Comparison of ENCODE assay signal across 9 mouse cellular contexts in genomic region chr19:22303952-22304655, GRCm38 (mm10).
DNase-seq lines count a peak whose midpoint lies in the region; ATAC-seq lines count a peak whose summit lies in the region.
"Had no signal": no experiment of that assay in that cellular context is flagged by ENCODE, and none has a peak within 500 bp of the region (broad histone marks: within the 10 kb centered on the region; RNA-seq: fewer than 3 reads in every experiment).

No protein-coding gene starts in this region.

- ATAC-seq in hindbrain, embryonic 12.5 days (ENCODE audit: low FRiP score): peak; percentile 72
- ATAC-seq in lung, embryonic 15.5 days (ENCODE audit: borderline replicate concordance, extremely low read depth, low FRiP score, low TSS enrichment): peak; percentile 42; the same call in 1 of the 2 replicates

- peak; percentile 60 for DNase-seq in MN1 (ENCODE audit: low spot score)
- DNase-seq in cerebellum, adult 9-11 months: peak; percentile 82
- DNase-seq in frontal cortex, postnatal 25 days (ENCODE audit: low spot score in 2 of 2): peak; percentile 75 to 86
- peak; percentile 81 for DNase-seq in layer of hippocampus, adult 9-11 months
- peak; percentile 81 for DNase-seq in ovary, postnatal 14 days (ENCODE audit: low spot score)
- peak; percentile 46 for DNase-seq in thymus, postnatal 14 days

- peaks cover 11% of the 10 kb centered on the region for H3K4me1 ChIP-seq in hindbrain, embryonic 12.5 days
- H3K4me1 ChIP-seq in lung, embryonic 15.5 days: 0 out of 2 replicates have a peak, but pooled peaks cover 2% of the 10 kb centered on the region

- no peak overlapping the region for H3K9ac ChIP-seq in hindbrain, embryonic 12.5 days
- H3K9ac ChIP-seq in lung, embryonic 15.5 days: no peak overlapping the region

- WGBS in hindbrain, embryonic 12.5 days: 3% methylated on average over 15 of the region's 18 CpGs
- WGBS in lung, embryonic 15.5 days: 3% methylated on average over 16 of the region's 18 CpGs

- peak overlapping the region; percentile 53 for H3K4me2 ChIP-seq in hindbrain, embryonic 12.5 days (replicated peaks)
- peak overlapping the region; percentile 48 for H3K4me2 ChIP-seq in lung, embryonic 15.5 days

- no peaks in the 10 kb centered on the region for H3K9me3 ChIP-seq in hindbrain, embryonic 12.5 days (replicated peaks)
- no peaks in the 10 kb centered on the region for H3K9me3 ChIP-seq in lung, embryonic 15.5 days

- peak overlapping the region; percentile 25 for H3K4me3 ChIP-seq in hindbrain, embryonic 12.5 days
- peak overlapping the region; percentile 24 for H3K4me3 ChIP-seq in lung, embryonic 15.5 days

- H3K36me3 ChIP-seq in hindbrain, embryonic 12.5 days: no peaks in the 10 kb centered on the region
- no peaks in the 10 kb centered on the region for H3K36me3 ChIP-seq in lung, embryonic 15.5 days

- no peaks in the 10 kb centered on the region for H3K27me3 ChIP-seq in hindbrain, embryonic 12.5 days
- H3K27me3 ChIP-seq in lung, embryonic 15.5 days: no peaks in the 10 kb centered on the region

- H3K27ac ChIP-seq in hindbrain, embryonic 12.5 days: no peak overlapping the region
- no peak overlapping the region for H3K27ac ChIP-seq in lung, embryonic 15.5 days
- H3K27ac ChIP-seq: macrophage had no signal
